Mouse (Mus musculus): Measurements from ENCODE around the gene Hoxb13. TPM values are rescaled to one million over a fixed set of nuclear protein-coding genes. Genes with fewer than 3 reads are reported as not detected.

Gene Hoxb13
- polyA plus RNA-seq (2015; fragmentation: Nextera tagmentation; extraction: Ambion mirVana) = 0.09 and 1.0 TPM in 2 replicates

DNA sequence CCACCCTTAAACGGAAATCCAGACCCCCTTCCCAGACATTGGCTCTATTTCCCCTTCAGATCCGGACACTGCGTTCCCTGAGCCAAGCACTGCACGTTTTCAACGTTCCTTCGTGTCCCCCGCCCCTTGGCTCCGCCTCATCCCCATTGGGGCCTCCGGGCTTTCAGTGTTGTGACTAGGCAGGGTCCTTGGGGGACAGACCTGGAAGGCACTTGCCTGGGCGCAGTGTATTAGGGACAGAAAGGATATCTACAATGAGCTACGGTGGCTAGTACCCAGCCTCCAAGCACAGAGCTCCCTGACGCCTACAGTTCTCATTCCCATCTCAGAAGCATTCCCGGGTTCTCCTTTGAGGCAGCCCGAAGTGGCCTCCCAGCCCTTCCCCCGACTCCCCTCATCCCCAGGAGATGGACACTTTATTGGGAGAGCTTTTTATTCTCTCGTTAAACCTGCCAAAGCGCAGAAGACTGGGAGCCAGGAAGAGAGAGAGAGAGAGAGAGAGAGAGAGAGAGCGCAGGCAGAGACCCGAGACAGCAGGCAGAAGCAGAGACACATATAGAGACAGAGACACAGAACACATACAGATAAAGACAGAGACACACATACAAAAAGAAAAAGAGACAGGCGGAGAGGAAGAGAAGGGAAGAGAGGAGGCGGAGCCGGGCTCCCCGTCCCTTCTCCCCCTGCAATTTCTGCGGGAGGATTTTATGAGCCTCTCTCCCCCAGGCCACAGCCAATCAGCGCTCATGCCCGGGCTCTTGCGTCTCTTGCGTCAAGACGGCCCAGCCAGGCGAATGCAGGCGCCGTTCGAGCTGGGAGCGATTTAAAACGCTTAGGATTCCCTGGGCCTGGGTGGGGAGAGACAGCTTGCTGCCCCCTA is at the start of gene Hoxb13:
Gene Hoxb13 (plus strand): TSS at position 796 of the 880 bp plus-strand sequence.
- Histone ChIP-seq H3K9ac (no peak within 1 kb of the TSS), H3K27ac (no peak within 1 kb of the TSS), H3K4me3 (replicated peaks) (peak within 1 kb of the TSS; percentile 11), H3K27me3 (peaks cover 99% of the 10 kb centered on the region), H3K4me2 (peak within 1 kb of the TSS; percentile 39), H3K4me1 (peaks cover 21% of the 10 kb centered on the region), H3K36me3 (no peaks in the 10 kb centered on the region), H3K9me3 (replicated peaks) (no peaks in the 10 kb centered on the region)
- WGBS = under 1% methylated on average over 35 of the region's 35 CpGs
- no peak for ATAC-seq (replicated peaks; ENCODE audit: low FRiP score)

- WGBS = 2% methylated on average over 15 of the region's 15 CpGs
- Histone ChIP-seq H3K27ac (no peak overlapping the region), H3K9ac (peak overlapping the region; percentile 19; the same call in 1 of the 2 replicates), H3K9me3 (replicated peaks) (no peaks in the 10 kb centered on the region), H3K4me1 (peaks cover 13% of the 10 kb centered on the region), H3K27me3 (peaks cover 57% of the 10 kb centered on the region), H3K4me3 (replicated peaks) (peak overlapping the region; percentile 17; the same call in 1 of the 2 replicates), H3K36me3 (no peaks in the 10 kb centered on the region), H3K4me2 (peak overlapping the region; percentile 52)
- peak; percentile 71; the same call in 1 of the 2 replicates for ATAC-seq (replicated peaks; ENCODE audit: low FRiP score)
Measured at GRCm38 (mm10) chr11:96145622-96146270, 48.4 kb upstream of the Hoxb13 start.

- Histone ChIP-seq H3K4me3 (replicated peaks) (no peak overlapping the region), H3K27me3 (peaks cover 69% of the 10 kb centered on the region), H3K4me1 (peaks cover 5% of the 10 kb centered on the region), H3K9me3 (replicated peaks) (no peaks in the 10 kb centered on the region), H3K4me2 (no peak overlapping the region), H3K36me3 (no peaks in the 10 kb centered on the region), H3K9ac (no peak overlapping the region), H3K27ac (no peak overlapping the region)
- no peak for ATAC-seq (replicated peaks; ENCODE audit: low FRiP score)
- WGBS = 72% methylated on average over 6 of the region's 6 CpGs
Measured at GRCm38 (mm10) chr11:96147471-96147870, 46.6 kb upstream of the Hoxb13 start.

GRCm38 (mm10) chr11:96164769-96165168 is 29.3 kb upstream of the Hoxb13 start:
- 0 out of 2 replicates have a peak, but pooled peaks cover 3% of the 10 kb centered on the region for H3K9me3 ChIP-seq (replicated peaks)
- ATAC-seq (replicated peaks; ENCODE audit: low FRiP score) = no peak
- H3K36me3 ChIP-seq = no peaks in the 10 kb centered on the region
- H3K4me1 ChIP-seq = no peaks in the 10 kb centered on the region
- 49% methylated on average over 12 of the region's 12 CpGs for WGBS
- H3K27ac ChIP-seq = no peak overlapping the region
- H3K4me2 ChIP-seq = no peak overlapping the region
- H3K27me3 ChIP-seq = peaks cover 80% of the 10 kb centered on the region
- no peak overlapping the region for H3K9ac ChIP-seq
- no peak overlapping the region for H3K4me3 ChIP-seq (replicated peaks)

DNA sequence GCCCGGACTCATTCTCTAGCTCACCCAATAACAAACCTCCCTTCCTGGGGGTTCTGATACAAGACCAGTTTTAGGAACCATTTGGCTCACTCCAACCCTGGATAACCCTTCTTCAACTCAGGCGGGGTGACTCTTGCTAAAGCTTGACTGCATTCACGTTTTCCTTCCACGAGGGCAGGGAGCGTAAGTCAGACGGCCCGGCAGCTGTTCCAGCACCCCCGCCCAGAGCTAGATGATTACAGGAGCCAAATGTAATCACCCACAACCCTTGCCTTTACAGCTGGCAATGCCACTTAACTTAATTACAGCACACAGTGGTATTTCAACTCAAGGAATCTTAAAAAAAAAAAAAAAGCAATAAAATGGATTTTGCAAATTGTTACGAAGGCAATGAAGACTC is 26.0 kb upstream of the Hoxb13 start:
- Histone ChIP-seq H3K9me3 (replicated peaks) (no peaks in the 10 kb centered on the region), H3K4me1 (peaks cover 5% of the 10 kb centered on the region), H3K36me3 (no peaks in the 10 kb centered on the region), H3K9ac (no peak overlapping the region), H3K27ac (no peak overlapping the region), H3K4me2 (no peak overlapping the region), H3K4me3 (replicated peaks) (no peak overlapping the region), H3K27me3 (peaks cover 100% of the 10 kb centered on the region)
- ATAC-seq (replicated peaks; ENCODE audit: low FRiP score) = no peak
- whole genome bisulfite sequencing = 11% methylated on average over 9 of the region's 9 CpGs

GRCm38 (mm10) chr11:96169016-96169415 is 25.1 kb upstream of the Hoxb13 start:
- Histone ChIP-seq H3K4me2 (no peak overlapping the region), H3K9me3 (replicated peaks) (no peaks in the 10 kb centered on the region), H3K27me3 (peaks cover 100% of the 10 kb centered on the region), H3K36me3 (no peaks in the 10 kb centered on the region), H3K27ac (no peak overlapping the region), H3K9ac (no peak overlapping the region), H3K4me1 (peaks cover 6% of the 10 kb centered on the region), H3K4me3 (replicated peaks) (no peak overlapping the region)
- 13% methylated on average over 7 of the region's 7 CpGs for WGBS
- no peak for ATAC-seq (replicated peaks; ENCODE audit: low FRiP score)

GRCm38 (mm10) chr11:96170711-96171379 is 23.3 kb upstream of the Hoxb13 start:
- Histone ChIP-seq H3K4me3 (replicated peaks) (no peak overlapping the region), H3K4me2 (no peak overlapping the region), H3K27ac (no peak overlapping the region), H3K9ac (no peak overlapping the region), H3K27me3 (peaks cover 100% of the 10 kb centered on the region), H3K4me1 (peaks cover 6% of the 10 kb centered on the region), H3K36me3 (no peaks in the 10 kb centered on the region), H3K9me3 (replicated peaks) (no peaks in the 10 kb centered on the region)
- 2% methylated on average over 20 of the region's 20 CpGs for WGBS
- ATAC-seq (replicated peaks; ENCODE audit: low FRiP score) = no peak

GRCm38 (mm10) chr11:96171601-96172000 is 22.5 kb upstream of the Hoxb13 start:
- Histone ChIP-seq H3K9ac (no peak overlapping the region), H3K36me3 (no peaks in the 10 kb centered on the region), H3K4me2 (no peak overlapping the region), H3K27me3 (peaks cover 100% of the 10 kb centered on the region), H3K4me1 (peaks cover 6% of the 10 kb centered on the region), H3K9me3 (replicated peaks) (no peaks in the 10 kb centered on the region), H3K27ac (no peak overlapping the region), H3K4me3 (replicated peaks) (no peak overlapping the region)
- no peak for ATAC-seq (replicated peaks; ENCODE audit: low FRiP score)
- 8% methylated on average over 3 of the region's 3 CpGs for WGBS

DNA sequence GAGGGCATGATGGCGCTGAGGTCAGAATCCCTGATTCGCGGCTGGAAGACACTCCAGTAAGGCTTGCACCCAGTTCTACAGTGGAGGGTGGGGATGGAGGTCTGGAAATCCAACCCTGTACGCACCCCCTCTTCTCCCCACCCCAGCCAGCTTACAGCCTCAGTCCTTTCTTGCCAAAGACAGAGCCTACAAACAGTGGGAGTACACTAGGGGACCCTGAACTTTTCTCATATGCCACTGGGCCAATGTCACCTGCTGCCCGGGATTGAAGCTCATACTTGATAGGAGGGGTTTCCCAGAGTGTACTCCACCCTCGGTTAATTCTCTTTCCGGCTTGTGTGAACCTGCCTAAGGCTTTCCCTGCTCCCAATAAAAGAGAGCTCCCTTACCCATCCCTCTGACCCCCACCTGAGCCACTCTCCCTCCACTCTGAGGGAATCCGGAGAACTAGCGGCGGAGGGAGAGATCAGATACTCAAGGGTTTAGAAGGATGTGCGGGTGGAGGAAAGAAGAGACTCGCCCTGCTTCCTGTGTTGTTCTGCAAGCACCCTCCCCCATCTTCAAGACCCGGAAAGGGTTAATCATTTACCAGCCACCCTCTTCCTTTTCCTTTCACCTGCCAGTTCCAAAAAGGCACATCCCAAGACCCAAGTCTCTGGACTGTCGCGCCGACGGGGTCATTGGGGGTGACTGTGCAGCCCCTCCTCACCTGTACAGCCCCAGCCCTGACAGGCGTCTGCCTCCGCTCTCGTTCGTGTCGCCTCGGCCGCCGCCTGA is 21.4 kb upstream of the Hoxb13 start:
- Histone ChIP-seq H3K9me3 (replicated peaks) (no peaks in the 10 kb centered on the region), H3K4me3 (replicated peaks) (peak overlapping the region; percentile 12; the same call in 1 of the 2 replicates), H3K4me2 (peak overlapping the region; percentile 19; the same call in 1 of the 2 replicates), H3K4me1 (peaks cover 8% of the 10 kb centered on the region), H3K27ac (no peak overlapping the region), H3K36me3 (no peaks in the 10 kb centered on the region), H3K27me3 (peaks cover 100% of the 10 kb centered on the region), H3K9ac (no peak overlapping the region)
- no peak for ATAC-seq (replicated peaks; ENCODE audit: low FRiP score)
- WGBS = 1% methylated on average over 25 of the region's 25 CpGs

GRCm38 (mm10) chr11:96173288-96173840 is 20.8 kb upstream of the Hoxb13 start:
- no peak for ATAC-seq (replicated peaks; ENCODE audit: low FRiP score)
- Histone ChIP-seq H3K4me2 (peak overlapping the region; percentile 19; the same call in 1 of the 2 replicates), H3K27me3 (peaks cover 100% of the 10 kb centered on the region), H3K27ac (no peak overlapping the region), H3K4me3 (replicated peaks) (peak overlapping the region; percentile 12; the same call in 1 of the 2 replicates), H3K36me3 (no peaks in the 10 kb centered on the region), H3K4me1 (peaks cover 9% of the 10 kb centered on the region), H3K9me3 (replicated peaks) (no peaks in the 10 kb centered on the region), H3K9ac (no peak overlapping the region)
- WGBS = 1% methylated on average over 16 of the region's 16 CpGs

DNA sequence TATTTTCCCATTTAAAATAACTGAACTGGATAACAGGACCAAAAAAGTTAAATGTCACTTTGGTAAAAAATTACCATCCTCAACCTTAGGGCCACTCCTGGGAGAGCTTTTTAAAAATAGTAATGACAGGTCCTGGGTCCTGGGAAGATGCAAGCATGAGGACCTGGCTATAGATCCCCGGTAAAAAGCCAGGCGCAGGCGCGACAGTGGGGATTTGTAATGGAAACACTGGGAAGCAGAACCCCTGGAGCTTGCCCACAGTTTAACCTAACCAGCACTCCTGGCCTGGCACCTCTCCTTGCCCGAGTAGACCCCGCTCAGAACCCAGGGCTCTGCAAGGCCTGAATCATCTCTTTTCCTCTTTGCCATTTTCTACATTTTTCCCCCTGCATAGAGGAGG is 19.2 kb upstream of the Hoxb13 start:
- WGBS = 3% methylated on average over 6 of the region's 6 CpGs
- Histone ChIP-seq H3K27ac (no peak overlapping the region), H3K4me2 (no peak overlapping the region)

More for the DNA sequence above, 19.2 kb upstream of the Hoxb13 start:
- Histone ChIP-seq H3K9ac (no peak overlapping the region), H3K4me1 (peaks cover 9% of the 10 kb centered on the region), H3K9me3 (replicated peaks) (no peaks in the 10 kb centered on the region), H3K36me3 (no peaks in the 10 kb centered on the region), H3K4me3 (replicated peaks) (no peak overlapping the region), H3K27me3 (peaks cover 99% of the 10 kb centered on the region)
- no peak for ATAC-seq (replicated peaks; ENCODE audit: low FRiP score)
